Mouse (Mus musculus) CH12.LX (cell line): ENCODE measurements around the gene Gm26741.

Source experiments
- CTCF ChIP-seq, 2 experiments: IDR thresholded peaks in 1 of 2; conservative IDR thresholded peaks in 1 of 2; 2 replicates each; pipeline ENCODE4 v1.5.1; 2011 to 2012; ENCODE audit warnings: low read depth in 2 of 2, low read length in 2 of 2, improper control_type of control experiment in 1 of 2, inconsistent platforms in 1 of 2, mild to moderate bottlenecking in 1 of 2, moderate library complexity in 1 of 2
- E2F4 ChIP-seq: IDR thresholded peaks from 2 replicates; pipeline ENCODE4 v1.6.1; 2011; ENCODE audit warnings: low read depth, low read length, improper control_type of control experiment; ENCODE audit not compliant: insufficient replicate concordance
- GABPA ChIP-seq: IDR thresholded peaks from 2 replicates; pipeline ENCODE4 v1.6.1; 2012; ENCODE audit warnings: low read depth, low read length, improper control_type of control experiment, inconsistent platforms; ENCODE audit not compliant: insufficient replicate concordance
- JUN ChIP-seq: IDR thresholded peaks from 2 replicates; pipeline ENCODE4 v1.6.1; 2011; ENCODE audit warnings: low read depth, mild to moderate bottlenecking, low read length, improper control_type of control experiment, moderate library complexity; ENCODE audit not compliant: insufficient read depth
- MAFK ChIP-seq: IDR thresholded peaks from 2 replicates; pipeline ENCODE4 v1.6.1; 2011; ENCODE audit warnings: low read length, improper control_type of control experiment; ENCODE audit not compliant: insufficient replicate concordance
- MAX ChIP-seq: IDR thresholded peaks from 2 replicates; pipeline ENCODE4 v1.6.1; 2011; ENCODE audit warnings: low read length, improper control_type of control experiment
- NELFE ChIP-seq: IDR thresholded peaks from 2 replicates; pipeline ENCODE4 v1.6.1; 2011; ENCODE audit warnings: low read depth, low read length, improper control_type of control experiment
- POLR2A ChIP-seq: IDR thresholded peaks from 2 replicates; pipeline ENCODE4 v1.6.1; 2011; ENCODE audit warnings: low read depth, mild to moderate bottlenecking, improper control_type of control experiment, low read length
- RCOR1 ChIP-seq: conservative IDR thresholded peaks from 2 replicates; pipeline ENCODE4 v1.6.1; 2012; ENCODE audit warnings: low read depth, mild to moderate bottlenecking, inconsistent platforms, low read length, improper control_type of control experiment
- SMC3 ChIP-seq: IDR thresholded peaks from 2 replicates; pipeline ENCODE4 v1.6.1; 2011; ENCODE audit warnings: low read depth, low read length, improper control_type of control experiment
- ZC3H11A ChIP-seq: IDR thresholded peaks from 2 replicates; pipeline ENCODE4 v1.6.1; 2012; ENCODE audit warnings: low read depth, mild to moderate bottlenecking, inconsistent platforms, low read length, improper control_type of control experiment
- ZNF384 ChIP-seq: IDR thresholded peaks from 2 replicates; pipeline ENCODE4 v1.6.1; 2012; ENCODE audit warnings: low read depth, low read length, improper control_type of control experiment, inconsistent platforms

DNA sequence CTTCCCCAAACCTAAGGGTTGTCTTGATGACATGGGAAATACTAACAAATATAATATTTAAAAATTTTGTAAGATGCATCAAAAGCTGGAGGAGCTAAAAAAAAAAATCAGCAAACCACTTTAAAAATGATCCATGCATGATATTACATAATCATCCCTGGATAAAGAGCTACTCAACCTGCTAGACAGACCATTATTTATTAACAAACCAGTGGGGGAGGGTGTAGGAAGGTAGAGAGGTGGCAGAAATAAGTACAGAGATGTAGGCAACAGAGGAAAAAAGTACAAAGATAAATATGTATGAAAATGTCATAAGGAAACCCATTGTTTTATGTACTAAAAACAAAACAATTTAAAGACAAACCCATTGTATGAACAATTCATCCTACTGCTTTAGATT lies 16.1 kb downstream of the Gm26741 start:
- TF ChIP-seq RCOR1 (no peak), CTCF (conservative IDR thresholded peaks at IDR 0.05 in 1 of 2, IDR thresholded peaks at IDR 0.05 in 1 of 2; ENCODE audit: low read depth in 2 of 2, low read length in 2 of 2) (no peak), NELFE (no peak), ZC3H11A (no peak), GABPA (no peak), ZNF384 (no peak), JUN (no peak), POLR2A (no peak), E2F4 (no peak), SMC3 (no peak), MAX (no peak), MAFK (no peak)
